Mouse (Mus musculus) intestine, postnatal 0 days (tissue): Measurements from ENCODE around the gene Igfals. TPM values are rescaled to one million over a fixed set of nuclear protein-coding genes. Genes with fewer than 3 reads are reported as not detected.

Experiments used
- ATAC-seq: fragments of 200-750 bp; cut with Nextera tagmentation; 2 replicates; pipeline ENCODE4 v1.8.0; 2017; ENCODE audit warnings: mild to moderate bottlenecking, moderate TSS enrichment, moderate library complexity
- H3K27ac ChIP-seq: fragments of 300-500 bp; sonication (generic); 2 replicates; pipeline ENCODE4 v1.5.1; 2014; ENCODE audit warnings: mild to moderate bottlenecking, low read depth, low read length, moderate library complexity
- H3K27me3 ChIP-seq: fragments of 300-500 bp; sonication (generic); replicated peaks from 2 replicates; pipeline ENCODE4 v1.6.1; 2014; ENCODE audit warnings: low read length, mixed read lengths; ENCODE audit not compliant: control insufficient read depth, insufficient read depth
- H3K36me3 ChIP-seq: fragments of 300-500 bp; sonication (generic); 2 replicates; pipeline ENCODE4 v1.6.1; 2014; ENCODE audit warnings: mild to moderate bottlenecking, moderate library complexity; ENCODE audit not compliant: control insufficient read depth, insufficient read depth
- H3K4me1 ChIP-seq: fragments of 300-500 bp; sonication (generic); replicated peaks from 2 replicates; pipeline ENCODE4 v1.6.1; 2014; ENCODE audit warnings: antibody characterized with exemption, low read length, mixed read lengths; ENCODE audit not compliant: control insufficient read depth, insufficient read depth
- H3K4me2 ChIP-seq: fragments of 300-500 bp; sonication (generic); replicated peaks from 2 replicates; pipeline ENCODE4 v1.6.1; 2014; ENCODE audit warnings: low read depth, mild to moderate bottlenecking, moderate library complexity
- H3K4me3 ChIP-seq: fragments of 300-500 bp; sonication (generic); 2 replicates; pipeline ENCODE4 v1.5.1; 2014; ENCODE audit warnings: low read depth, low read length
- H3K9ac ChIP-seq: fragments of 300-500 bp; sonication (generic); 2 replicates; pipeline ENCODE4 v1.6.1; 2014; ENCODE audit warnings: mild to moderate bottlenecking, low read depth, low read length
- H3K9me3 ChIP-seq: fragments of 300-500 bp; sonication (generic); 2 replicates; pipeline ENCODE4 v1.6.1; 2016; ENCODE audit warnings: mixed run types; ENCODE audit not compliant: control insufficient read depth
- CTCF ChIP-seq: sonication (generic); IDR thresholded peaks from 2 replicates; pipeline ENCODE4 v1.5.1; 2016; ENCODE audit warnings: low read depth, mild to moderate bottlenecking, control low read depth, antibody characterized with exemption, moderate library complexity
- WGBS: fragments of 180-500 bp; shearing (Covaris S2); extraction: QIAGEN DNeasy Blood & Tissue Kit; methylation state at CpG from one replicate; pipeline ENCODE4 v1.1.7; 2014; 5-methylcytosine and 5-hydroxymethylcytosine counted together
- polyA plus RNA-seq: library from polyadenylated mRNA; unstranded; fragments of >200 nt; fragmentation: Nextera tagmentation; extraction: Ambion mirVana; gene quantifications from 2 replicates; pipeline ENCODE4 v1.2.1, GENCODE M21; 2015

The Igfals gene
- polyA plus RNA-seq, 1 experiment from 2014 or later: 17.2 TPM

- Histone ChIP-seq H3K36me3 (peaks cover 92% of the 10 kb centered on the region), H3K4me1 (no peaks in the 10 kb centered on the region), H3K27me3 (no peaks in the 10 kb centered on the region), H3K9me3 (no peaks in the 10 kb centered on the region), H3K9ac (no peak overlapping the region), H3K4me2 (no peak overlapping the region), H3K4me3 (no peak overlapping the region), H3K27ac (no peak overlapping the region)
- WGBS: 87% methylated on average over 6 of the region's 6 CpGs
- ATAC-seq: no peak
- no peak for TF ChIP-seq CTCF
Measured at GRCm38 (mm10) chr17:24858967-24859366, 6.8 kb upstream of the Igfals start.

- 90% methylated on average over 8 of the region's 8 CpGs for WGBS
- no peak for ATAC-seq
Measured at GRCm38 (mm10) chr17:24860076-24860475, 5.7 kb upstream of the Igfals start.

GRCm38 (mm10) chr17:24861785-24862184 lies 4.0 kb upstream of the Igfals start:
- ATAC-seq: no peak
- Histone ChIP-seq H3K9ac (no peak overlapping the region), H3K4me1 (no peaks in the 10 kb centered on the region), H3K27ac (no peak overlapping the region), H3K4me2 (no peak overlapping the region), H3K27me3 (no peaks in the 10 kb centered on the region), H3K9me3 (no peaks in the 10 kb centered on the region), H3K36me3 (peaks cover 90% of the 10 kb centered on the region), H3K4me3 (no peak overlapping the region)
- no peak for TF ChIP-seq CTCF
- WGBS: 96% methylated on average over 3 of the region's 3 CpGs

More at GRCm38 (mm10) chr17:24860076-24860475, 5.7 kb upstream of the Igfals start:
- no peaks in the 10 kb centered on the region for H3K9me3 ChIP-seq
- H3K4me3 ChIP-seq: no peak overlapping the region
- no peak overlapping the region for H3K4me2 ChIP-seq
- H3K27me3 ChIP-seq: no peaks in the 10 kb centered on the region
- H3K36me3 ChIP-seq: peaks cover 91% of the 10 kb centered on the region
- no peaks in the 10 kb centered on the region for H3K4me1 ChIP-seq
- H3K27ac ChIP-seq: no peak overlapping the region
- TF ChIP-seq CTCF: no peak
- H3K9ac ChIP-seq: no peak overlapping the region

GRCm38 (mm10) chr17:24867914-24868313 lies 2.1 kb downstream of the Igfals start:
- no peak for TF ChIP-seq CTCF
- H3K9ac ChIP-seq: no peak overlapping the region
- H3K4me2 ChIP-seq: no peak overlapping the region
- no peaks in the 10 kb centered on the region for H3K27me3 ChIP-seq
- H3K36me3 ChIP-seq: peaks cover 37% of the 10 kb centered on the region
- H3K4me3 ChIP-seq: no peak overlapping the region
- 93% methylated on average over 10 of the region's 10 CpGs for WGBS
- no peaks in the 10 kb centered on the region for H3K4me1 ChIP-seq
- H3K9me3 ChIP-seq: no peaks in the 10 kb centered on the region
- no peak for ATAC-seq
- no peak overlapping the region for H3K27ac ChIP-seq

GRCm38 (mm10) chr17:24873695-24874404 lies 8.1 kb downstream of the Igfals start:
- WGBS: 59% methylated on average over 4 of the region's 4 CpGs
- no peak for ATAC-seq
- Histone ChIP-seq H3K27me3 (no peaks in the 10 kb centered on the region), H3K4me2 (no peak overlapping the region), H3K9ac (no peak overlapping the region), H3K4me3 (no peak overlapping the region), H3K9me3 (no peaks in the 10 kb centered on the region), H3K4me1 (0 out of 2 replicates have a peak, but pooled peaks cover 5% of the 10 kb centered on the region), H3K36me3 (no peaks in the 10 kb centered on the region), H3K27ac (no peak overlapping the region)
- TF ChIP-seq CTCF: no peak

GRCm38 (mm10) chr17:24874405-24874745 lies 8.6 kb downstream of the Igfals start:
- Histone ChIP-seq H3K4me3 (no peak overlapping the region), H3K9me3 (no peaks in the 10 kb centered on the region), H3K27me3 (no peaks in the 10 kb centered on the region), H3K4me2 (no peak overlapping the region), H3K36me3 (no peaks in the 10 kb centered on the region), H3K27ac (no peak overlapping the region), H3K4me1 (0 out of 2 replicates have a peak, but pooled peaks cover 5% of the 10 kb centered on the region), H3K9ac (no peak overlapping the region)
- no peak for ATAC-seq
- WGBS: 70% methylated on average over 1 of the region's 1 CpGs
- TF ChIP-seq CTCF: no peak
